Mouse (Mus musculus): Measurements from ENCODE around the gene Akt1s1.

GRCm38 (mm10) chr7:44818751-44819235, 30.0 kb upstream of the Akt1s1 start:
- TF ChIP-seq KAT2A (IDR thresholded peaks at IDR 0.05; ENCODE audit: insufficient replicate concordance, low read length) = peak; percentile 93
- no peak for TF ChIP-seq CTCF (conservative IDR thresholded peaks at IDR 0.05 in 1 of 2, IDR thresholded peaks at IDR 0.05 in 1 of 2; ENCODE audit: low read depth in 2 of 2, low read length in 2 of 2)
- peak; percentile 51 for TF ChIP-seq POLR2A (IDR thresholded peaks at IDR 0.05; ENCODE audit: low read depth, low read length)
- TF ChIP-seq E2F4 (IDR thresholded peaks at IDR 0.05; ENCODE audit: insufficient replicate concordance, low read depth, low read length) = no peak
- no peak; the same call in 1 of the 2 replicates for TF ChIP-seq ZNF384 (IDR thresholded peaks at IDR 0.05; ENCODE audit: low read depth, low read length)
- peak; percentile 74 for TF ChIP-seq MXI1 (IDR thresholded peaks at IDR 0.05; ENCODE audit: low read depth, low read length)
- TF ChIP-seq POLR2AphosphoS2 (IDR thresholded peaks at IDR 0.05; ENCODE audit: low read depth, low read length) = no peak
- peak; percentile 91 for TF ChIP-seq TCF12 (IDR thresholded peaks at IDR 0.05; ENCODE audit: low read depth, low read length)
- no peak for TF ChIP-seq GABPA (IDR thresholded peaks at IDR 0.05; ENCODE audit: insufficient replicate concordance, low read depth, low read length)

Data from CH12.LX (cell line).